Mouse (Mus musculus) adrenal gland, postnatal 14 days (tissue): ENCODE measurements around the gene Cdhr1. TPM values are rescaled to one million over a fixed set of nuclear protein-coding genes. Genes with fewer than 3 reads are reported as not detected.
"Not testable (repeated sequence)": the region's sequence is repeated elsewhere in the genome, so short reads cannot be mapped to it uniquely, and the experiment has no call there.

Experiments
- DNase-seq: peaks from one replicate; pipeline ENCODE4 v3.0.0; 2021; ENCODE audit warnings: mixed read lengths
- long read RNA-seq, 2 experiments: library from polyadenylated mRNA; stranded (forward); transcript quantifications; one replicate each; pipeline ENCODE4 v2.0.0; 2021
- total RNA-seq: library from RNA; stranded (reverse); gene quantifications from 2 replicates; pipeline ENCODE4 v1.2.3, GENCODE M21; 2021

The Cdhr1 gene
- total RNA-seq, result 0.11 and 0.19 TPM in 2 replicates
- long read RNA-seq, experiment 1, result 0 reads
- long read RNA-seq, experiment 2, partial matches to known transcripts, result 0 of 1 reads
- long read RNA-seq, experiment 2, other reads (novel, unspliced or antisense), result 1 of 1 reads

DNA sequence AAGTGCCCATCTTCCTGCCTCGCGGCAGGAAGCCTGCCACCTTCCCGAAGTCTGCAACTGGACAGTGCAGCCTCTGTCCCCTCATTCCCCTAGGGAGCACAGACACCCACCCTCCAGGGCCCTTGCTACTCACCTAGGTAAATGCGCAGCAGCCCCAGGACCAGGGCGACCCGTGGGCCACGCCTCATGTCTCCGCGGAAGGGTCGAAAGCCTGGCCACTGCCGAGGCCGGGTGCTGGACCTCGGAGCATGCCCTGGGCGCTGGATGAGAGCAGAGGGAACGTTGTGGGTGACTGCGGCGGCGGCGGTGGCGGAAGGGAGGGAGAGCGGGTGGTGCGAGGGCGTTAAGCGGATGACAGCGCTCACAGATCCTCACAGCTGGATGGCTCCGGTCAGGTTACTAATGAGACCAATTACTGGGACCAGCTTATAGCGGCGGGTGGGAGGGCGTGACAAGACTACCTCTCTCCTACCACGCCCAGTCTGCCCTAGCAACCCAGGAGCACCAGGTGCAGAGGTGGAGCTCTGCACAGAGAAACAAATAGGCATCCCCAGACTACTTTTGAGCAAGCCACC, at the start of gene Cdhr1:
Gene Cdhr1 (minus strand): TSS at position 392 of the 575 bp plus-strand sequence.
- peak; percentile 31 for DNase-seq

- no peak for DNase-seq
These were observed 41.0 kb upstream of the Cdhr1 start for GRCm38 (mm10) chr14:37139051-37139710.

DNA sequence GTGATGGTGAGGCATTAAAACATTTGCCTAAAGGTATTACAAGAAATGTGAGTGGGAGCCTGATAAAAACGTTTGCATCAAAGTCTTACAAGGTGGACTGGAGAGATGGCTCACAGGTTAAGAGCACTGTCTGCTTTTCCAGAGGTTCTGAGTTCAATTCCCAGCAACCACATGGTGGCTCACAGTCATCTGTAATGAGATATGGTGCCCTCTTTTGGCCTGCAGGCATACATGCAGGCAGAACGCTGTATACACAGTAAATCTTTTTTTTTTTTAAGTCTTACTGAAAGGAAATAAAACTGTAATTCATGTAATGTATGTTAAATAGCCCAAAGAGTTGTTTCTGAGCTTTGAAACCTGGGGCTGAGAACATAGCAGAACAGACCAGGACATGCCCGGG, 39.4 kb upstream of the Cdhr1 start:
- not testable (repeated sequence) for DNase-seq

- DNase-seq, result no peak
These were observed 38.0 kb upstream of the Cdhr1 start for GRCm38 (mm10) chr14:37136110-37136509.

DNA sequence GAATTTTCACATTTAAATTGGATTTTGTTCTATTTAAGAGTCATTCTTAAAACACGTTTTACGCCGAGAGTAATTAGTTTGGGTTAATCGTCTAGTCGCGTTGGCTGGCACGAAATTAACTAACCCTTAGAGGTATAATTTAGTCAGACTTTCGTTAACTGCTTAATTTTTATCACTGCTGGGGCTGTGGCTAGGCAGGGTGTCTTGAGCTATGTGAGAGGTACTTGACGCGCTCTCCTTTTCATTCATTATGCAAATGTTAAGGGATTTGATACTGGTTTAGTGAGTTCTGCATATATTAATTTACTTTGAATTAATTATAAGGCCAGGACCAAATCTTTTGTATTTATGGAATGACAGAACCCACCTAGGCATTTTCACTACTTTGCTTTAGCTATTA, 37.5 kb upstream of the Cdhr1 start:
- DNase-seq, result no peak

DNA sequence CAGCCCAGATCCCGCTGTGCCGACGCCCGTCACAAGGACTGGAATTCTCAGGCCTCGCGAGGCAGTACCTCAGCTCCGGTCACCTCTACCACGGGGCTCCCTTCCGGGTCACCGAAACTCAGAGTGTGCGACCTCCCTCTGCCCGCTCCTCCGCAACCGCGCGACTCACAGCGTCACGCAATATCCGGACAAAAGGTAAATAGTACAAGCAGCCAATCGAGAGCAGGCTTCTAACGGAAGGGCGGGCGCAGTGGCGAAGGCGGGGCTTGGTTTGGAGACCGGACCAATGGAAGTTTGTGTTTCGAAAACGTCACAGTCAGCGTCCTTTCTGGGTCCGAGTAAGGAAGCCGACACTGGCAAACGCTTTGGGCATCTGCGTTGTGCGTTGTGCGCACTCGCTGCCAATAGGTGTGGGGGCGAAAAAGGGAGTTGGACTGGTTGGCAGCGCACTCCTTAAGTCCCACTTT, 37.0 kb upstream of the Cdhr1 start, which contains the start of gene Ghitm:
Gene Ghitm (minus strand): TSS at position 146 of the 467 bp plus-strand sequence.
- DNase-seq, result peak; percentile 97

DNA sequence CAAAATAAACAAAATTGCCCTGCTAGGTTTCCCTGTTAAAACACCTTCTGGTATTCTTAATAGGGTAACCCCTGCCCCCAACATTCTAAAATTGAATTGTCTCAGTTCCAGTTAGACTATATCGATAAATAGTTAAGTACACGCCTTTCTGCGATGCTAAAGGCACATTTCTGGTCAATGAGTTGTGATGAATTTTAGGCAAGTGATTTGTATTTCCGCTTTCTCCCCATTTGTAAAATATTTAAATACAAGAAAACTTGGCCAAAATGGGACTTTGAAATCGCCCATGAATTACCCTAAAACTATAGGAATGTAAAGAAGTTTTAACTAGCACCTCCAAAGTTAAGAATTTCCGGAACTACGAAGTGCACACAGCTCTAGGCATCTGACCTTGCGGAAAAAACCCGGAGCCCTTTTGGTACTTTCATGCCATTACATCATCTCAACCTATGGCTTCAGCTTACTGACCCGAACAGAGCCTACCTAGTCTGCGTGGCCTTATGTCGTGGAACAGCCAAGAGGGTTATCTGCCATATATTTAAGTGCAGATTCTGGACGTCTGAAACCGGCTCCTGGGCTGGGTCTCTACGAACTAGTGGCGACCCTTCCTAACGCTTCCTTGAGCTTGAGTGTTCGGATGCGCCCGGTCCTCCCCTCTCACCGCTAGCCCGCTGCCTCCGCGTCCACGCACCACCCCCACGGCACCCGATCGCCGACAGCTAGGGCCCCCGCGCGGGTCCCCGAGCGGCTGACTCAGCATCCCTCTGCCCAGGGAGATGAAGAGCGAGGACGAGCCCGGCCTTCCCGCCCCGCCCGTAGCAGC, 36.4 kb upstream of the Cdhr1 start:
- DNase-seq, result no peak

- peak; percentile 63 for DNase-seq
These were observed 29.5 kb upstream of the Cdhr1 start for GRCm38 (mm10) chr14:37127652-37128051.

GRCm38 (mm10) chr14:37119233-37119632, 21.1 kb upstream of the Cdhr1 start:
- no peak for DNase-seq

DNA sequence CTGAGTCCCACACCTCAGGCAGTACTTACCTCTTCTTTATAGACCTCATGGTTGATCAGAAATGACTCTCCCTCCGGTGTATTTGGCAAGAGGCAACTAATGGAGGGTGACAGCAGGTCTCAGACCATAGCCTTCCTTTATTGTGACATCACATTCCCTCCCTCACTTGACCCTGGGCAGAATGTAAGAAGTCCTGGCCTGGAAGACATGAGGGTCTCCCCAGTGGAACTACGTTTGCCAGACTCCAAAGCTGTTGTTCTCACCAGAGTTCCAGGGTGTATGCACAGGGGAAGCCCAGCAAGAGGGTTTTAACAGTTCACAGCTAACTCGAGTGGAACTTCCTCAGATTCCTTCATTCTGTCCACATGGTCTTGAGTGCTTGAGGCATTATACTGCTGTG, 15.8 kb upstream of the Cdhr1 start, which contains the start of gene 2610528A11Rik:
Gene 2610528A11Rik (minus strand): TSS at position 101 of the 400 bp plus-strand sequence.
- no peak for DNase-seq

- DNase-seq, result peak; percentile 65
These were observed 14.8 kb upstream of the Cdhr1 start for GRCm38 (mm10) chr14:37112931-37113330.

DNA sequence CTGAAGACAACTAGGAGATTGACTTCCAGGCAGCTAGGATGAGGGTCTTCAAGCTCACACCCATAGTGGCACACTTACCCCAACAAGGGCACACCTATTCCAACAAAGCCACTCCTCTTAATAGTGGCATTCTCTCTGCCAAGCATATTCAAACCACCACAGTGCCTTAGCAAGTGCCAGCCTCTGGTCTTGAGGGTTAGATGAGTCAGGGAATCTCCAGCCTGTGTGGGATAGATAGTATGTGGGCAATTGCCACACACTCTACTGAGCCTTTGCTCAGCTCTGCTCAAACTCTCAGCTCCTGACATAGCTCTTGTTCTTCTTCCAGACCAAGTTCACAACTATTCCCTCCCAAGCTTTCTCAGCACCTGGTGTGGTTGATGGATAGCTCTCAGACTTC, 13.2 kb upstream of the Cdhr1 start:
- no peak for DNase-seq

GRCm38 (mm10) chr14:37110456-37110855, 12.3 kb upstream of the Cdhr1 start:
- no peak for DNase-seq

- no peak for DNase-seq
These were observed 11.8 kb upstream of the Cdhr1 start for GRCm38 (mm10) chr14:37109975-37110374.

- no peak for DNase-seq
These were observed 11.3 kb upstream of the Cdhr1 start for GRCm38 (mm10) chr14:37109460-37109859.

- DNase-seq, result no peak
These were observed 7.7 kb upstream of the Cdhr1 start for GRCm38 (mm10) chr14:37105846-37106245.

- DNase-seq, result peak; percentile 48
These were observed 6.6 kb upstream of the Cdhr1 start for GRCm38 (mm10) chr14:37104747-37105146.

DNA sequence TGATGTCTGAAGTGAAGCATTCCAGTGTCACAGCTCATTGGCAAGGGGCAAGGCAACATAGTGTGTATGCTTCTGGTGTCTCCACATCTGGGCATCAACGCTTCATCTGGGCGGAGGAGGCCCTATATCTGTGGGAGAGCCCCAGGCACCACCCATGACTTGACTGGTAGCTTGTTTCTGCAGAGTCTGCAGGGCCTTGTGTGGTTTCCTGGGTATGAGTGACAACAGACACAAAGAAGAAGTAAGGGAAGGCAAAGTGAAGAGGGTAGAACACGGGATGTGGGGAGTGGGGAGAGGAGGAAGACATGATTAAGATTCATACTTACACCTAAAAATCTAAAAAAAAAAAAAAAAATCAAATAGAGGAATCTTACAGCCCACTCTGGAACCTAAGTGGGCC, 4.3 kb upstream of the Cdhr1 start:
- DNase-seq, result no peak

DNA sequence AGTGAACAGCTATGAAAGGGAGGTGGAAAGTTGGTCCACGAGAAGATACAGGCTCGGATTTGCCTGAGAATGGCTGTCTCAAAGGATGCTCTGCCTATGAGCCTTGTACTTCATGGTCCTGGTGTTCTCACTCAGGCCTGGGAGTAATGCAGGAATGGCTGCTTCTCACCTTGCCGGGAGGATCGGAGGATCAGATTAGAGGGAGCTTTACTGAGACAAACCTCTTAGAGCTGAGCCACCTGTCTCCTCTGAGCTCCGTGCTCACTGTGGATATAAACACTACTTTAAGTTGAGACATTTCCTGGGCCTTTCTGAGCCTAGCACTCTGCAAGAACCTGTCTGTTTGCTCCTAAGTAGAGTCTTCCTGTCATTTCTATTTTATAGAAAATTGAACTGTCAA, 3.4 kb upstream of the Cdhr1 start:
- no peak for DNase-seq

DNA sequence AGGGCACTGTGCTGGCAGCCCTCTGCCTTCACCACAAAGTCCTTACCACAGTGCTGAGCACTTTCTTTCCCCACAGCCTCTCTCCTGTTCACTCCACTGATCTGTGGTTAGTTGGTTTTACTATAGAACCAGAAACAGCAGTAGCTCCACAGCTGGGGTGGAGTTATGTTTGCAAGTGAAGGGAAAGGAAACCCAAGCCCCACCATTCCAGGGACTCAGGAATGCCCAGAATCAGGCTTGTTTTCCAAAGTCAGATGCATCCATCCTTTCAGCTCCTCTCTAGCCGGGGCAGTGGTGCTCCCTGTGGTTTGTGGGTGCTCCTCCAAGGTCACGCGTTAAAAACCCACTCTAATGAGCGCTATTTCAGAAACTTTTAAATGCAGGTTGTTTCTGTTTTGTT, 2.6 kb downstream of the Cdhr1 start:
- no peak for DNase-seq

DNA sequence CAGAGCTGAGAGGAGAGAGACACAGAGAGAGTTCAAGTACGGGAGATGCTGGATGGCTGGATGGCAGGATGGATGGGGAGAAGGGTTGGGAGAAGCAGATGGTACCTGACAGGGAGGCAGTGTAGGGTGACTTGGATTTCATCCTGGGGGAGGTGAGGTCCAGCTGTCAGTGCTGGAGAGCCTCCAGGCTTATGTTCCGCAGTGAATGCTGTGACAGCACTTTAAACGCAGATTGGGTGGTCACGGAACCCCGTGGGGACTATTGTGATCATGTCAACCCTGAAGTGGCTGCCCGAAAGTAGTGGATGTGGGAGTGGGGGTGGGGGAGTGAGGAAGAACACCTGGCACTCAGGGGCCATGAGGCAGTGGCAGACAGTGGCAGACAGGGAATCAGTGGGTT, 3.7 kb downstream of the Cdhr1 start:
- no peak for DNase-seq

DNA sequence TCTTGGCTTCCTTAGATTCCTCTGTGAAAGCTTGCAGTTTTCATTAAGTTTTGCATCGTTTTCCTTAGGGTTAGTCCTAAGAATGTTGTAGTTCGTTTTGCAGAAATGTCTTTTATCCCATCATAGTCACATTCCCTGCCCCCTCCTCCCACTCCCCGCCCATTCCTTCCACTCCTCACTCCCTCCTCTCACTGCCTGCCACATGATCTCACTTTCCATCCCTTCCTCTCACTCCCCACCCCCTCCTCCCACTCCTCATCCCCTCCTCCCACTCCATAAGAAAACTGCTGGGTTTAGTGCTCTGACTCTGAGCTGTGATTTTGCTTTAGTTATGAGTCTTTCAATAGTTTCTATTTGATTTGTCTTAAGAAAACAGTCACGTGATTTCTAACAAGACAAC, 14.4 kb downstream of the Cdhr1 start:
- DNase-seq, result no peak

- DNase-seq, result no peak
These were observed 17.4 kb downstream of the Cdhr1 start for GRCm38 (mm10) chr14:37080724-37081123.
